Mouse (Mus musculus) cortical plate, adult 2 months (tissue): ENCODE measurements at regions not wholly inside any gene's neighbourhood (a gene's known extent, or its start where the extent isn't known, plus 50 kb on each side); places are given as distances from the start of the nearest gene placed in this dataset.

Experiments
- CTCF ChIP-seq: fragments of 200-500 bp; IDR thresholded peaks from 2 replicates; pipeline ENCODE4 v1.5.1; 2011; ENCODE audit warnings: mild to moderate bottlenecking, control low read depth, low read length; ENCODE audit not compliant: insufficient read depth; ENCODE audit errors: extremely low read depth
- POLR2A ChIP-seq: fragments of 200-500 bp; IDR thresholded peaks from 2 replicates; pipeline ENCODE4 v1.6.1; 2011; ENCODE audit warnings: mild to moderate bottlenecking, low read length, control low read depth; ENCODE audit not compliant: insufficient read depth; ENCODE audit errors: extremely low read depth

DNA sequence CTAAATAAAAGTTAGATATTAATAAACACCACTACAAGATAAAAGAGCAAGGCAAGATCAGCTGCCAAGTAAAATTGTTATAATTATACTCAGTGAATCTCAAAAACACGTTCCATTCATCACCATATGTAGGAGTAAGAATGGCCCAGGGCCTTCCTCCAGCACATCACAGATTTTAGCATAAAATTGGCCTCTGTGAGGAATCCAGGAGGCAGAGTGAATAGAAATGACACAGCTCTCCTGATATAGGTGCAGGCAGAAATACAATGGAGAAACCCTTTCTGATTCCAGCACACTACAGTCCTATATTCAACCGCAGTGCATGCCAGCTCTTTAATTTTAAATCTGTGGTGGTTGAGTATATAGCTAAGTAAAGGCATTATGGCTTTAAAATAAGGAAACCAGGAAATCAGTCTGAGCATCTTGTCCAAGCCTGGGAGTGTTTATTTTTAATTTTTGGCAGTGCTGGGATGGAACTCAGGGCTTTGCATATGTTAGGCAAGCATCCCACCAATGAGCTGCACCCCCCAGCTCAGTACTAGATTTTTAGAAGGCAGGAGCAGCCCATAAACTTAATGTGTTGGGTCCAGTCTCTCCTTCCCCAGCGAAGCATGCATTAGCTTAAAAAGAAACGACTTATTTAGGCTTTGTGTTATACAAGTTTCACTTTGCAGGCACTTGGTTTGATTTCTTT is 158.3 kb upstream of the Ptprz1 start:
- TF ChIP-seq POLR2A (no peak), CTCF (no peak)
